Mouse (Mus musculus) olfactory bulb, adult 2 months (tissue): ENCODE data around the gene Klhl35. TPM values are rescaled to one million over a fixed set of nuclear protein-coding genes. Genes with fewer than 3 reads are reported as not detected.
A peak's percentile ranks its signal among the peaks of the same experiment; 100 is the strongest.

Source experiments
- H3K27ac ChIP-seq: fragments of 200-500 bp; 2 replicates; pipeline ENCODE4 v1.5.1; 2012; ENCODE audit warnings: low read depth, low read length; ENCODE audit not compliant: insufficient read depth
- H3K4me1 ChIP-seq: fragments of 200-500 bp; 2 replicates; pipeline ENCODE4 v1.6.1; 2012; ENCODE audit warnings: low read length; ENCODE audit not compliant: control insufficient read depth, insufficient read depth
- H3K4me3 ChIP-seq: fragments of 200-500 bp; 2 replicates; pipeline ENCODE4 v1.5.1; 2012; ENCODE audit warnings: mild to moderate bottlenecking, low read depth, low read length, moderate library complexity; ENCODE audit not compliant: insufficient read depth
- CTCF ChIP-seq: fragments of 200-500 bp; IDR thresholded peaks from 2 replicates; pipeline ENCODE4 v1.5.1; 2012; ENCODE audit warnings: low read depth, mild to moderate bottlenecking, low read length, moderate library complexity; ENCODE audit not compliant: insufficient read depth
- POLR2A ChIP-seq: fragments of 200-500 bp; IDR thresholded peaks from 2 replicates; pipeline ENCODE4 v1.6.1; 2012; ENCODE audit warnings: mild to moderate bottlenecking, low read depth, low read length, moderate library complexity; ENCODE audit not compliant: insufficient read depth
- WGBS: fragments of 180-500 bp; shearing (Covaris S2); methylation state at CpG from one replicate; pipeline ENCODE4 v1.1.7; 2018; 5-methylcytosine and 5-hydroxymethylcytosine counted together
- polyA plus RNA-seq: library from polyadenylated mRNA; stranded (reverse); fragments of >200 nt; gene quantifications from 2 replicates; pipeline ENCODE4 v1.2.4, GENCODE M21; 2012; ENCODE audit warnings: low replicate concordance; ENCODE audit not compliant: missing spikeins, insufficient read depth, insufficient read length

The Klhl35 gene
- polyA plus RNA-seq: not detected in 2 replicates

- TF ChIP-seq CTCF (no peak), POLR2A (no peak)
- H3K4me1 ChIP-seq: peaks cover 29% of the 10 kb centered on the region
- no peak within 1 kb of the TSS for H3K4me3 ChIP-seq
- WGBS: 22% methylated on average over 8 of the region's 8 CpGs
- no peak within 1 kb of the TSS for H3K27ac ChIP-seq
These were observed at the start of gene Klhl35 for GRCm38 (mm10) chr7:99465811-99466210. Gene Klhl35 (plus strand): TSS chr7:99466004.

GRCm38 (mm10) chr7:99419311-99419710, 46.5 kb upstream of the Klhl35 start:
- no peak for TF ChIP-seq POLR2A
- TF ChIP-seq CTCF: no peak
- 86% methylated on average over 3 of the region's 3 CpGs for WGBS
- Histone ChIP-seq H3K27ac (no peak overlapping the region), H3K4me3 (no peak overlapping the region), H3K4me1 (peaks cover 42% of the 10 kb centered on the region)

- TF ChIP-seq POLR2A: no peak
- no peak for TF ChIP-seq CTCF
- Histone ChIP-seq H3K4me3 (no peak overlapping the region), H3K27ac (no peak overlapping the region), H3K4me1 (peaks cover 50% of the 10 kb centered on the region)
- WGBS: 94% methylated on average over 6 of the region's 6 CpGs
These were observed 44.8 kb upstream of the Klhl35 start for GRCm38 (mm10) chr7:99421006-99421405.

- WGBS: 48% methylated on average over 8 of the region's 8 CpGs
- Histone ChIP-seq H3K27ac (peak overlapping the region; percentile 97), H3K4me3 (no peak overlapping the region), H3K4me1 (peaks cover 76% of the 10 kb centered on the region)
- no peak for TF ChIP-seq CTCF
- no peak for TF ChIP-seq POLR2A
These were observed 41.2 kb upstream of the Klhl35 start for GRCm38 (mm10) chr7:99424538-99425155.

- peak overlapping the region; percentile 97 for H3K27ac ChIP-seq
- no peak for TF ChIP-seq CTCF
- WGBS: 61% methylated on average over 4 of the region's 4 CpGs
- peaks cover 81% of the 10 kb centered on the region for H3K4me1 ChIP-seq
- no peak overlapping the region for H3K4me3 ChIP-seq
These were observed 40.1 kb upstream of the Klhl35 start for GRCm38 (mm10) chr7:99425706-99426105.

DNA sequence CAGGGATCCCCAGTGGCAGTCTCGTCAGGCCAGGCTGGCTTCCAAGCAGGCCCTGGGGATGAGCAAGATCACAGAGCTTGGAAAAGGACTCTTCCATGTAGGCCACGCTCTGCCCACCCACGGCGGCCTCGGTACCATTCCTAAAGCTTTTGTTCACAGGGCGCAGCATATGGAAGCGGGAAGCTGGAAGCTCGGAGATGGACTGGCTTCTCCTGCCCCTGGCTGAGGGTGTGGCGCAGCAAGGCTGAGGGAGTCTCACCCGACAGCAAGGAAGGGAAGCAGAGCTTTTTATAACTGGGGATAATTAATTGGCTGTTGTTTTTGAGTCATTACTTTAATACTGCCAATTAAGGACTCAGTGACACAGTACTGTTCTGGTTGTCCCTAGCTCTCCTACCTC, 38.8 kb upstream of the Klhl35 start:
- 24% methylated on average over 10 of the region's 10 CpGs for WGBS
- no peak for TF ChIP-seq CTCF
- TF ChIP-seq POLR2A: no peak
- Histone ChIP-seq H3K27ac (peak overlapping the region; percentile 97), H3K4me3 (no peak overlapping the region), H3K4me1 (peaks cover 86% of the 10 kb centered on the region)

DNA sequence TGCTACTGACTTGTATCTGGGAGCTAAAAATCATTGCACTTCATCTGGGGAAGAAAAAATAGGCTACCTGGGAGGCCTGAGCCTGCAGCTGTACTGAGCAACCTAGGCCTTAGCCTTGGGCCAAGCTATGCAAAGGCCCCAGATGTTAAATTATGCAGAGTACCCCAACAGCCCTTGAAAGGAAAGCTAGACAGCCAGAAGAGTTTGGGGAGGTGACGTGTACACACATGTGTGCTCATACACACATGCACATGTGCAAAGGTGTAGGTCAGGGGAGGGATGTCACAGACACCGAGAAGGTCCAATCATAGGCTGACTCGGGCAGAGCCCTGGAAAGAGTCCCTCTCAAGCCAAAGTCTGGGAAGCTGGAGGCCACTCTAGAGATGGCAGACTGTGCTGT, 37.8 kb upstream of the Klhl35 start:
- no peak for TF ChIP-seq POLR2A
- WGBS: 89% methylated on average over 3 of the region's 3 CpGs
- Histone ChIP-seq H3K4me1 (peaks cover 87% of the 10 kb centered on the region), H3K27ac (peak overlapping the region; percentile 97), H3K4me3 (no peak overlapping the region)

DNA sequence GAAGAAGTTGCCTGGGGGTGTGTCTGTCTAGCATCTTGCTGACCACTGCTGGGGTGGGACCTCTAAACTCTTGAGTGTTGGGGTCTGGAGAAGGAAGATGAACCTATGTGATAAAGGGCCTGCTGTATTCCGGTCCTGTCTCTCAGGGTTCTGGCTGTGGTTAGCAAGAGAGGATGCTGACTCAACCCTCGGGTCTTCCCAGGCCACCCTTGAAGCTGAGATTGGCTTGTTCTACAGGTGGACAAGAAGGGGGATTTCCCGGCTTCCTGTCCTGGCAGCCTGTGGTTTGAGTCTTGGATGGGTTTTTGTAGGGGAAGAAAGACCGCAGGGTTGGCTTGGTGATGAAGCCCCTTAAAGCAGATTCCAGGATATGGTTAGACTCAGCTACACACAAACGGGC, 37.0 kb upstream of the Klhl35 start:
- H3K27ac ChIP-seq: peak overlapping the region; percentile 97
- 86% methylated on average over 5 of the region's 5 CpGs for WGBS
- peaks cover 91% of the 10 kb centered on the region for H3K4me1 ChIP-seq
- no peak overlapping the region for H3K4me3 ChIP-seq
- no peak for TF ChIP-seq CTCF
- no peak for TF ChIP-seq POLR2A

- Histone ChIP-seq H3K4me3 (no peak overlapping the region), H3K4me1 (peaks cover 92% of the 10 kb centered on the region), H3K27ac (peak overlapping the region; percentile 59)
- WGBS: 39% methylated on average over 6 of the region's 6 CpGs
- no peak for TF ChIP-seq POLR2A
- no peak for TF ChIP-seq CTCF
These were observed 36.0 kb upstream of the Klhl35 start for GRCm38 (mm10) chr7:99429786-99430185.

- H3K27ac ChIP-seq: peak overlapping the region; percentile 59
- WGBS: 48% methylated on average over 11 of the region's 11 CpGs
- no peak for TF ChIP-seq POLR2A
- TF ChIP-seq CTCF: no peak
- no peak overlapping the region for H3K4me3 ChIP-seq
- H3K4me1 ChIP-seq: peaks cover 92% of the 10 kb centered on the region
These were observed 35.6 kb upstream of the Klhl35 start for GRCm38 (mm10) chr7:99430246-99430645.
